Mouse (Mus musculus) liver, postnatal 0 days (tissue): Measurements from ENCODE around the gene Daxx.

Source experiments
- CTCF ChIP-seq: sonication (generic); IDR thresholded peaks from 2 replicates; pipeline ENCODE4 v1.5.1; 2016; ENCODE audit warnings: antibody characterized with exemption, low read depth
- EP300 ChIP-seq: IDR thresholded peaks from 2 replicates; pipeline ENCODE4 v1.6.1; 2016; ENCODE audit warnings: antibody characterized with exemption, low read depth, mild to moderate bottlenecking

DNA sequence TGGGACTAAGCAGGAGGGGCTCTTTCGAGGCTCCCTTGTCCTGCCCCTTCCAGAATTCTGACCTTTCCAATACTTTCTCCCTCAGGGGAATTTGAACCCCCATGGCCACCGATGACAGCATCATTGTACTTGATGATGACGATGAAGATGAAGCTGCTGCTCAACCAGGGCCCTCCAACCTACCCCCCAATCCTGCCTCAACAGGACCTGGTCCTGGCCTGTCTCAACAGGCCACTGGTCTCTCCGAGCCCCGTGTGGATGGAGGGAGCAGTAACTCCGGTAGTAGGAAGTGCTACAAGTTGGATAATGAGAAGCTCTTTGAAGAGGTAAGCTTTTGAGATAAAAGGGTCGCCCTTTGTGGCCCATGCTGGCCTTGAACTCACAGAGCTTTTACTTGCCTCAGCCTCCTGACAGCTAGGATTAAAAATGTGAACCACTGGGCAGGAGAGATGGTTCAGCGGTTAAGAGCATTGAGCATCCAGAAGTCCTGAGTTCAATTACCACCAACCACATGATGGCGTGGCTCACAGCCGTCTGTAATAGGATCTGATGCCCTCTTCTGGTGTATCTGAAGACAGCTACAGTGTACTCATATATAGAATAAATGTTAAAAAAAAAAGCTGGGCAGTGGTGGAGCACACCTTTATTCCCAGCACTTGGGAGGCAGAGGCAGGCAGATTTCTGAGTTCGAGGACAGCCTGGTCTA lies 1.3 kb downstream of the Daxx start:
- TF ChIP-seq CTCF, result peak; percentile 55
- TF ChIP-seq EP300, result no peak
